Mouse (Mus musculus) myocyte (in vitro differentiated cells): ENCODE results near the gene Hbq1b.

Experiments
- CEBPB ChIP-seq: IDR thresholded peaks from 2 replicates; pipeline ENCODE4 v1.6.1; 2011; ENCODE audit warnings: mild to moderate bottlenecking, moderate library complexity; ENCODE audit not compliant: poor library complexity, insufficient read depth, severe bottlenecking
- E2F4 ChIP-seq: IDR thresholded peaks from one replicate; pipeline ENCODE4 v1.6.1; 2011; ENCODE audit warnings: mild to moderate bottlenecking, control low read depth, moderate library complexity; ENCODE audit not compliant: insufficient read depth
- MAX ChIP-seq: IDR thresholded peaks from one replicate; pipeline ENCODE4 v1.6.1; 2011; ENCODE audit warnings: low read depth, mild to moderate bottlenecking, control low read depth
- MYOD1 ChIP-seq, 3 experiments: IDR thresholded peaks; one replicate each; pipeline ENCODE4 v1.6.1; 2011; ENCODE audit warnings: control low read depth in 2 of 3, low read depth in 2 of 3, mild to moderate bottlenecking in 2 of 3, moderate library complexity in 1 of 3; ENCODE audit not compliant: insufficient read length in 2 of 3, control insufficient read depth in 1 of 3
- MYOG ChIP-seq, 3 experiments: IDR thresholded peaks; one replicate each; pipeline ENCODE4 v1.6.1; 2011; ENCODE audit warnings: control low read depth in 2 of 3, low read depth in 2 of 3, mild to moderate bottlenecking in 2 of 3; ENCODE audit not compliant: insufficient read length in 2 of 3, control insufficient read depth in 1 of 3, insufficient read depth in 1 of 3
- POLR2A ChIP-seq: IDR thresholded peaks from one replicate; pipeline ENCODE4 v1.6.1; 2011; ENCODE audit warnings: low read depth, mild to moderate bottlenecking, control low read depth, moderate library complexity; ENCODE audit not compliant: insufficient read length
- POLR2AphosphoS2 ChIP-seq: IDR thresholded peaks from one replicate; pipeline ENCODE4 v1.6.1; 2011; ENCODE audit warnings: low read depth, control low read depth; ENCODE audit not compliant: insufficient read length
- TCF12 ChIP-seq: IDR thresholded peaks from one replicate; pipeline ENCODE4 v1.6.1; 2011; ENCODE audit warnings: mild to moderate bottlenecking, control low read depth; ENCODE audit not compliant: poor library complexity, insufficient read depth, severe bottlenecking
- TCF3 ChIP-seq: IDR thresholded peaks from one replicate; pipeline ENCODE4 v1.6.1; 2011; ENCODE audit warnings: low read depth, control low read depth; ENCODE audit not compliant: insufficient read length
- USF1 ChIP-seq: IDR thresholded peaks from one replicate; pipeline ENCODE4 v1.6.1; 2011; ENCODE audit warnings: low read depth, mild to moderate bottlenecking, control low read depth, moderate library complexity

GRCm38 (mm10) chr11:32256146-32256545, 30.6 kb upstream of the Hbq1b start:
- TF ChIP-seq E2F4 (no peak), POLR2AphosphoS2 (no peak), POLR2A (no peak), USF1 (no peak), TCF12 (no peak), MAX (no peak), CEBPB (no peak), MYOD1 (IDR thresholded peaks at IDR 0.05; ENCODE audit: control insufficient read depth in 1 of 3, insufficient read length in 2 of 3, low read depth in 2 of 3) (no peak), TCF3 (no peak), MYOG (IDR thresholded peaks at IDR 0.05; ENCODE audit: control insufficient read depth in 1 of 3, insufficient read depth in 1 of 3, insufficient read length in 2 of 3, low read depth in 2 of 3) (no peak)
